Mouse (Mus musculus) heart, adult 9 months (tissue): ENCODE measurements around the gene Alkal2.
A peak's percentile ranks its signal among the peaks of the same experiment; 100 is the strongest.

Experiments
- DNase-seq, 2 experiments: peaks; one replicate each; pipeline ENCODE4 v3.0.0; 2022; ENCODE audit warnings: low spot score in 2 of 2

Gene Alkal2

GRCm38 (mm10) chr12:30883986-30884621 is at the start of gene Alkal2:
TSS of gene Alkal2 (plus strand) at chr12:30884322.
- DNase-seq = peak; percentile 16 to 23

DNA sequence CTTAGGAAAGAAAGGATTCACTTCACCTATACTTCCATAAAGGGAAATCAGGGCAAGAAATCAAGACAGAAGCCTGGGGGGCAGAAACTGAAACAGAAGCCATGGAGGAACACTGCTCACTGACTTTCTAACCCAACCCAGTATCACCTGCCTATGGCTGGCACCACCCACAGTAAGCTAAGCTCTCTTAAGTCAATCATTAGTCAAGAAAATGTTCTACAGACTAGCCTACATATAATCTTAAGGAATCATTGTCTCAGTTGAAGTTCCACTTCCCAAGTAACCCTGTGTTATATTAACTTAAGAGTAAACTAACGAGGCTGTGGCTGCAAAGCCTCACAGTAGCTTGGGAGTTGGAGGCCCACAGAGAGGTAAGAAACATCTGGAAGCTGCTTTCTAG is 35.6 kb upstream of the Alkal2 start:
- DNase-seq = no peak

DNA sequence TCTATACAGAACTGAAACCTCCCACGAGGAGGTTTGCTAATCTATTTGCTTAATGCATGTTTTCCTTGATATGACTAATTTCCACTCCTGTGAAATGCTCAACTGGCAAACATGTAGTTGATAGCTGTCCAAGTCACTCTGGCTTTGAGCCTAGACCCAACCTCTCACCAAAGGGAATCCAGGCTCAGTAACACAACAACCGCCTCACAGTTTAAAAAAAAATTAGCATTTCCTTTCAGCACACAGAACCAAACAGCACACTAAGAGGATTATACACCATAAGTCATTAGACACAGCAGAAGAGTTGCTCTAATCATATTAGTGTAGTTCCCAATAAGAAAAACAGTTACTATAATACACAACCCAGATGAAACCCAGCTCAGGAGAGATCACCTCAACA is 33.2 kb upstream of the Alkal2 start:
- DNase-seq = no peak

- DNase-seq = no peak
These were observed 32.3 kb upstream of the Alkal2 start for GRCm38 (mm10) chr12:30851871-30852270.

- DNase-seq = no peak
These were observed 28.5 kb upstream of the Alkal2 start for GRCm38 (mm10) chr12:30855442-30856159.

GRCm38 (mm10) chr12:30856172-30856571 is 27.9 kb upstream of the Alkal2 start:
- DNase-seq = no peak

DNA sequence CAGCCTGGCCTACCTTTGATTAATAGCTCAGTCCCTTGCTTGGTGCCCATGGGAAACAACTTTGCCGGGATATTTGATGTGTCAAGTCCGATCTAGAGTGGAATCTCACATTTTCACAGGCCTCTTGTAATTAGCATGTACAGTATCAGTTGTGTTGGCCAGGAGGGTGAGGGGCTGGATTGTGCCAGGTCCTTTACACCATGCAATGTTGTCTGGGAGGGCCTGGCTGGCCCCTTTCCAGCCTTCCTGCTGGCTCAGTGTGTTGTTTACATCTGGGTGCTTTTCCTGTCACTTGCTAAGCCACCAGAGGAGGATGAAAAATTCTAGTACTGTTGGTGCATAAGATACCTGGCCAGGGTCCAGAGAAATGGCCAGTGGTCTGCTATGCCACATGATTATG is 19.8 kb upstream of the Alkal2 start:
- DNase-seq = no peak

- no peak for DNase-seq
These were observed 18.3 kb upstream of the Alkal2 start for GRCm38 (mm10) chr12:30865781-30866180.

- no peak for DNase-seq
These were observed 4.7 kb upstream of the Alkal2 start for GRCm38 (mm10) chr12:30879447-30879846.

GRCm38 (mm10) chr12:30883592-30883985 is 533 bp upstream of the Alkal2 start:
- no peak for DNase-seq

- DNase-seq = no peak
These were observed 604 bp downstream of the Alkal2 start for GRCm38 (mm10) chr12:30884622-30885230.

DNA sequence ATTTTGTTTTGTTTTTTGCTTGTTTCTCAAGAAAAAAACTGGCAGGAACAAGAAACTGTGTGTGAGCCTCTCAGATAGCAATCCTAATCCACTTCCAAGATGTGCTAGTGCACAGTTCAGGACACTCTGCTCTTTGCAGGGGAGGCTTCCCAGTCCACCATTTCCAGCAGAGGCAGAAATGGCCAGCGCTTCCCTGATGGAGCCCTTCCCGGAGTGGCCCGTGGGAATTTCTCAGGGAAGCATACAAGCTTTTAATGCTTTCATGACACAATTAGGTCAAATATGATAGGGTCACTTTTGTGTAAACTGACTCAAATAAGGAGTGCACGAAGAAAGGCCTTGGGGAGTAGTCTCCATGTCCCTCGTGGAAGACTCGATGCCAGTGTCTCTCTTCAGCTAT is 1.8 kb downstream of the Alkal2 start:
- DNase-seq = peak; percentile 35 to 44

- DNase-seq = no peak
These were observed 3.9 kb downstream of the Alkal2 start for GRCm38 (mm10) chr12:30888003-30888402.

GRCm38 (mm10) chr12:30890067-30890466 is 5.9 kb downstream of the Alkal2 start:
- peak in 1 of 2 experiments; percentile 36 for DNase-seq

DNA sequence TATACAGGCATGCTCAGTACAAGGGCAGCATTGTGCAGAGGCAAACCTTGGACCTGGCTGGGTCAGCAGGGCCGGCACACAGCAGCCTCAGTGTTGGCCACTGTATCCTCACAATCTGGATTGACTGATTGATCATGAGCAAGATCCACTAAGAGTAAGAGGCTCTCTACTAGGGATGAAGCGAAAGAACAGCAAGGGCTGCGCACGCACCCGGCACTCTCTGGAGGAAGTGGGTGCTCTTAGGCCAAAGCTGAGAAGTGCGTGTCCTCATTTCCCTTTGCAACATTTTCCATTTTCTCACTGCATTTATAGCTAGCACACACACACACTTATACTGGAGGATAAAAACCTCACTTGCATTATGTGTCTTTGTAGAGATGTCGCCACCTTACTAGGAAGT is 7.3 kb downstream of the Alkal2 start:
- DNase-seq = no peak

DNA sequence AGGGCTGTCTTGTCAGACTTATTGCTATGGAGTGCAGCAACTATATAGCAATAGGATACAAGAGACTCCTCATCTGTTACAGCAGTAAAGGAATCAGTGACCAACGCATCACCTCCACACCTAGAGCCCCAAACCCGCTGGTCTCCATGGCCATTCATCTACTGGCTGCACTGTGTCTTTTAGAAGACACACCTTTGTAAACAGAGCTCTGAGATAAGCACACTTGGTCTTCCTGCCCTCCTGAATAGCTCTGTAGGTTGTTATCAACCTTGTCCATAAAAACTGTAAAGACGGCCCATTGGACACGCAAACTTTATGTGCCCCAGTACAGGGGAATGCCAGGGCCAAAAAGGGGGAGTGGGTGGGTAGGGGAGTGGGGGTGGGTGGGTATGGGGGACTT is 12.9 kb downstream of the Alkal2 start:
- DNase-seq = no peak

- no peak for DNase-seq
These were observed 24.5 kb downstream of the Alkal2 start for GRCm38 (mm10) chr12:30908658-30909057.

DNA sequence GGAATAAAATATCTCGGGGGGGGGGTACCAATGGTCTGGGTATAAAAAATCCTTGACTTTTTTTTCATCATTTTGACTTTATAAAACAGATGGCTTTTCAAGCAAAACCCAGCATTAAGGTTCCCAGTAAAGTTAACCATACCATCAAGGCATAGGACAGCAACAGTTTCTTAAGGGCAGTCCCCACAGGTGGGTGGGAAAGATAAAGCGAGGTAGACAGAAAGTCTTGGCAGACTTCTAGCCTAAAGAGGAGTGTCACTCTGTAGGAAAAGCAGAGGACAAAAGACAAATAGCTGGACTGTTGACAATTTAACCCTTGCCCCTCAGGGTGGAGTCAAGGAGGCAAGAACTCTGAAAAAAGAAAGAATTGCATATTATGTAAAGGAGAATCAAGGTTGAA is 25.8 kb downstream of the Alkal2 start:
- DNase-seq = no peak

DNA sequence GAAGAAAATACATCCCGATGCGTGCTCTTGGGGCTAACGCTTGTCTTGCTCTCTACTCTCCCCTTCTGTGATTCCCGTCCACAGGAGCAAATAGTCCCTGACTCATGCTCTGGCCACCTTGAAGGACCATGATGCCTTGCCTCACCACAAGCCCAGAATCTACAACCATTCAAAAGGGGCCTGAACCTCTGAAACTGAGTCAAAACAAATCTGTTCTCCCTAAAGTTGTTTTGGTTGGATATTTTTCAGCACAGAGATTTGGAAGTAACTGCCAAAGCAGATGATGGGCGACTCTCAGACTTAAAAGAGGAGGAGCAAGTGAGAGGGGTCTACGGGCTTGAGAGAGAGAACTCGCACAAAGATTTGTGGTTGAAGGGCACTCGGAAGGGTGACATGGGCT is 26.7 kb downstream of the Alkal2 start:
- no peak for DNase-seq

GRCm38 (mm10) chr12:30911261-30912047 is 27.3 kb downstream of the Alkal2 start, which contains the start of the genes Acp1 and Sh3yl1:
TSS of gene Acp1 (minus strand) at chr12:30911589.
TSS of gene Sh3yl1 (plus strand) at chr12:30911668.
- peak; percentile 93 to 94 for DNase-seq

DNA sequence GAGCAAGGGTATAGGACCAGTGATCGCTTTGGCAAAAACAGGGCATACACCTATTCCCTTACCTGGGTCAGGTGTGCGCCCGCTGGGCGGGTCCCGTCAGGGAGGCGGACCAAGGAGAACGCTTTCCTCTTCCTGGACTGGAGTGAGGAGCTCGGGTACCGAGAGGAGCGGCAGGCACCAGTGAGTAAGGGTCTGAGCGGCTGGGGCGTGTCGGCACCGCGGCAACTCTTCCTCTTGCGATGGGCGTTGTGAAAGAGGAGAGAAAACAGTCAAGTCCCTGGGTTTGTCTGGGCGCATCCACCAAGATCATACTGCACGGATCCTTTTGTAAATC is 27.9 kb downstream of the Alkal2 start:
- DNase-seq = peak in 1 of 2 experiments; percentile 27

DNA sequence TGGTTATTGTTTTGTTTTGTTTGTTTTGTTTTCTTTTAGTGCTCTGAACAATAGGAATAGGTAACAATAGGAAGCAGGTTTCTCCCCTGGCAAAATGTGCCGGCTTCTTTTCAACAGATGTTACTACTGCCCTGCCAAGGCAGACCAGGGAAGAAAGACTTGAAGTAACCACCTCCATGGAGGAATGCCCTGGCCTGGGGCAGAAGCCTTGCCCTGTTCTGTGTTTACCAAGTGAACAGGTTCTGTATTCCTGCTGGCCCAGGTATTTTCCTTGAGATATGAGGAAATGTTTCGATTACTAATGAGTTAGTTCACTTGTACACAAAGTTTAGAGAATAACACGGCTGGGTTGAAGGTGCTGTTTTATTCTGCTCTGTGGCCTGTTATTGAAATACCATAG is 28.7 kb downstream of the Alkal2 start:
- no peak for DNase-seq
